Mouse (Mus musculus) thymus, postnatal 36 days (tissue): ENCODE results near the gene Ncam1.

ENCODE experiments used
- DNase-seq, 2 experiments: peaks; one replicate each; pipeline ENCODE4 v3.0.0; 2022; ENCODE audit warnings: mixed read lengths in 2 of 2

Gene Ncam1

DNA sequence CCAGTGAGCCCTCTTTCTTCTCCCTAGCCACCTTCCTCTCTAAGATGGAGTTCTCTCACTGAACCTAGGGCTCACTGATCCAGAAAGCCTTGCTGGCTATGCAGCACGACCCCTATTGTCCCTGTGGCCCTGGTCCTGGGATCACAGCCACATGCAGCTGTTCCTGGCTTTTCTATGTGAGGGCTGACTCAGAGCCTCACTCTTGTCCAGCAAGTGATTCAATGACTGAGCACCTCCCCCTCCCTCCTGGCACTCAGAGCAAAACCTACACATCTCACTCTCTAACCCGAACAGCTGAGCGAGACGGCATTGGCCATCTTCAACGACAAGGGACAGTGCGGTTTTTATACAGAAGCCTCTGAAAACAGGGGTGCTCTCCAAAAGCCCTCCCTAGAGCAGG lies 260.9 kb downstream of the Ncam1 start:
- no peak for DNase-seq

DNA sequence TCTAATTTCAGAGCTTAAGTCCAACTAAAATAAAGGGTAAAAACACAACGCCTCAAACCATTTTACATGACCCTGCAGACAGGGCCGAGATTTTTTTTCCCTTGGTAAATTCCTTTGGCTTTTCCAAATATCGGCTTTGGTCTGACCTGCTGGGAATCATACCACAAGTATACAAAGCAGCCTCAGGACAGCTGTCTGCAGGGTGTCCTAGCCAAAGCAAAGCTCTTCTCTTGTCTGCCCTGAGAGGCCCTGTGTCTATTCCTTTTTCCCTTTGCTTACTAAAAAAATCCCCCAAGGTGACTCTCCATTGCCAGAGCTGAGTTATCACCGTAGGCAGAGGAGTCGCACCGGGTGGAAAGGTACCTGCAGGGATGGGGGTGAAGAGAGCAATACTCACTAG lies 262.1 kb downstream of the Ncam1 start:
- no peak for DNase-seq

DNA sequence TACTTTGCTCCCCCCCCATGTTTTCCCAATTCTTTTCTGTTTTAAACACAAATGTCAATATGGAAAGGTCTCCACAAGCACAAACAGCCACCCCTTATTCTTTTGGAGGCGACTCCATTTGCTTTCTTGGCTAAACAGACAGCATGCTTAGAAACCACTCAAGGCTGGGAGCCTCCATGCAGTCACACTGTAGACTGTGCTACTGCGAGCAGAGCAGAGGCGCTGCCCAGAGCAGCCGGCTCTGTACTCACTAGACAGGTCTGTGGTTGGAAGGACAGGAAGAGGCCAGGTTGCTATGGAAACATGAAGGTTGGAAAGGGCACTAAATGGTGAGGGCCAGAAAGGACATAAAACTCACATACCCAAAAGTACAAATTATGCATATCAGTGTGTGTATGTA lies 263.8 kb downstream of the Ncam1 start:
- no peak for DNase-seq

DNA sequence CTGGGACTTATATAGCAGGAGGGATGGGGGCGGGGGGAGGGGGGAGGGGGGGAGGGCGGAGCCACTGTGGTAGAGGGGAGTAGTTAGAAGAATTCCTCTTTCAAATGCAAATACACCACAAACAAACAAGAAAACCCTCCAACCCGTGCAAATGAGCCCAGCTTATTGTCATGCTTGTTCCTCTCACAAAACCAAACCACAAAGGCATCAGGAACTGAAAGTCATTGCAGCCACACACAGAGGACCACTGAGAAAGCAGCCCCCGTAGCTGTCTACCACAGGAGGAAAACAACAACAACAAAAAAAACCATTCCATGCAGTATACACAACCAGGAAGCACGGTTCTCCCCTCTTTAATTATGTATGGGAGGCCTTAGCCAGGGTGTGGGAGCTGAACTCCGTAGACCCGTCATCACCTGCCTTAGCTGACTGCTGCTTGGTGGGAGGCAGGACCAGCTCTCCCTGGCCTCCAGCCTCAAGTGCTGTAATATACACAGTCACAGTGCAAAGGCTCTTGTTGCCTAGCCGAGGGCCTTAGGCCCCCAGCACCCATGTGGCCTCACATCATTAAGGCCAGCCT lies 264.7 kb downstream of the Ncam1 start:
- no peak for DNase-seq

DNA sequence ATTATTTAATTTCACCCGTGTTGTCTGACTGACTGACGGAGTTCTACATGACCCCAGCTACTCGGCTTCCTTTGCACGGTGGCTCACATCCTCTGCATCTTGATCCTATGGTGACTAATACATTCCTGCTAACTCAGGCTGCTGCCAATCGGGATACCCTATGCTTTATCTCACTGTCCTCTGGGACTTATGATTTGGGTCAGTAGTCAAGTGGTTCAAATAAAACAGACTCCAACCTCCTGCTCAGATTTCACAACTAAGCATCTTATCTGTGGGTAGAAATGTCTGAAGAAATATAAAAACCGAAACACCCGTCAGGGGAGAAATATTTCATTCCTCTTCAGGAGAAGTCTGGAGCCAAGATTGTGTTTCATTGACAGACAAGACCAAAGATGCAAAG lies 265.3 kb downstream of the Ncam1 start:
- no peak for DNase-seq

DNA sequence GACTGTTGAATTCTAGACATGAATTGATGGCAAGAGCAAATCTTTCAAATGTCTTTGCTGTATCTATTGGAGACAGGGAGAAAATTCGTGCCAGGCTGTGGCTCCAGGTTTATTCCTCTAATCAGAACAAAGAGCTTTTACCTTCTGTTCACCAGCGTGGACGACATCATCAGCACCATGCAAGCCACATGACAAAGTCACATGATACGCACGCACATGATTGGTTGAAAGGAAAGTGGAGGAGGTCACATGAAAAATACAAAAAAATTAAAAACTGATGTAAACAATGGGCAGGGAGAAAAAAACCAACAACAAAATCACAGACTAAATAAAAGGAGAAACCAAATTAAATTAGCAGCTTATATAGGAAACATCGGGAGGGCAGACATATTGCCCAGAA lies 266.9 kb downstream of the Ncam1 start:
- DNase-seq, result no peak

DNA sequence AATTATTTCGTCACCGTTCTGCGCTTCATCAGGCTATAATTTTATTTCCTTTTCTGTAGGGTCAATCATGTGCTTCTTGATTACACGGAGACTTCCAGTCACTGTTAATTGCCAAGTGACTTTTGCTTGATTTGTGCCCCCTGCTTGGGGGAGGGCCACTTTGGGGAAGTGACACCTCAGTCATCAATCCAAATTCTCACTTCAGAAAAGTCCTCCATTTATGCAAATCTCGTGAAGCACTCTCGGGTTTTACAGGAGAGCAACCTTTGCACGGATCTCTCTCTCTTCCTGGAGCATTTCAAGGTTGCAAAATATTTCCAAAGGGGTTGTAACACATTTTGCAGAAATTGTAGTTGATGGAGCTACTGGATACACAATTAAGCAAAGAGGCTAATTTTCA lies 267.5 kb downstream of the Ncam1 start:
- no peak for DNase-seq

DNA sequence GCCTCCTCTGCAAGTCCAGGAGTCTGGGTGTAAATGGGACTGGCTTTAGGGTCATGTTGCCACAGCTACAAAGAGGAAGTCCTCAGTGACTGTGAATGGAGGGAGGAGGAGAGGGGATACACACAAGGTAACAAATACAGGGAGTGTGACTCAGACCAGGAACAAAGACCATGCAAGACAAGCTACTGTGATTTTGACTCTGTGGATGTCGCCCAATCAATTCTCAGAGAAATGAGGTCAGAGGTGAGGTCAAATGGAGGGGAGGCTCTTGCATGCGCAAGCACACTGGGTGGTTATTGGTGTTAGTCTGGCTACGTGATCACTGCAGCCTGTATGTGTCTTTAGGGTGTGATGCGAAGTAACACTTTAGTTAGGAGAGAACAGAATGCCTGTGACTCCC lies 268.0 kb downstream of the Ncam1 start:
- DNase-seq, result no peak

DNA sequence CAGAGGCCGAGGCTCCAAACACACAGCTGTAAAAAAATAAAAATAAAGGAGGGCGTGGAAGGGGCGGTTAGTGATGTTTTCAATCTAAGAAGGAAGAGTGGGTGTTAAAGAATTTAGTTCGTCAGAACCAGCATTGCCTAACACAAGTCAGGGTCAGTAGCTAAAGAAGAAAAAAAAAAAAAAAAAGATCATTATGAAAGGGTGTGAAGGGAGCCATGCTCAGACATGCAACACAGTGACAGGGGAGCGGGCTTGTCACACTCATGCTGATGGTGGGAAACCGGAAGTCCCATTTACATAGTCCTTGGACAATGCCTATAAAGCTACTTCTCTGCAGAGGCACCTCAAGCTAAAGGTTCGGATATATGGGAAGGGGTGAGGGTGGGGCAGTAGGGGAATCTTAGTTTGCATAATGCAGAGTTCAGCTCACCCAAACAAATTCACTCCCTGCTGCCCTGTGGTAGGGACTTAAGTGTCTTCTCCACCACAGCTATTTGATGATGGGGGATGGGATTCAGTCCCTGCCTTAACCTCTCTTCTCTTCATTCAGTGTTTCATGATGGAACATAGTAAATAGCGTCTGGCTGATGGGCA lies 269.3 kb downstream of the Ncam1 start:
- DNase-seq, result no peak

DNA sequence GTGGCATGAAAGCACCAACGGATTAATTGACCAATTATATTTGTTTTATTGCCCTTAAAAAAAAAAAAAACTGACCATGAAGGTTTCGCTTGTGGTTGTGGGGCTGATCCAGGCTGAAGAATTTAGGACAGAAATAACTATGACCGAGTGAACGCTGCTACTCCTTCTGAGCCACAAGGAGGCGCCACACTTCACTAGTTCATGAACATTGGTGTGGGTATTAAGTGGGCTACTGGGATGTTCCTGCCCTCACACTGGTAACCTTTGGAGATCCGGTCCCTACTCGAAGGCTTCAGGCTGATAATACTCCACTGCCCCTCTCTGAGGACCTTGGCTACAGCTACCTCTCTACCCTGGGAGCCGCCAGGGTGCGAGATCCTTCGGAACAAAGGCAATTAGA lies 269.8 kb downstream of the Ncam1 start:
- DNase-seq, result no peak

DNA sequence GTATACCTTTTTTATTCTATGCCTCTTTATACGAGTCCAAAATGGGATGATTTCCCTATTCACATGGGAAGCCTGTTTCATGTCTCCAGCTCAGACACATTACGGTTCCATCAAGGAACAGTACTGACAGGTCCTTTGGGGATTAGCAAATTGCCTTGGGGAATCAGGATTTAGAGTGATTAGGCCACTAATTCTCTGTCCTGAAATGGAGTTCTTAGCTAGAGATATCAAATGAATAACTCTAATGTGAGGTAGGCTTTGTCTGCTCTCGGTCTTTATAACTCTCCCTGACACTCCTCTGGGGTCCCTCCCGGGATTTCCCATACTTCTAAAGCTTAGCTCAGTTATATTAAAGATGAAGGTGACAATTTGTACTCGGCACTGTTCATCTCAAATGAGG lies 270.7 kb downstream of the Ncam1 start:
- no peak for DNase-seq

DNA sequence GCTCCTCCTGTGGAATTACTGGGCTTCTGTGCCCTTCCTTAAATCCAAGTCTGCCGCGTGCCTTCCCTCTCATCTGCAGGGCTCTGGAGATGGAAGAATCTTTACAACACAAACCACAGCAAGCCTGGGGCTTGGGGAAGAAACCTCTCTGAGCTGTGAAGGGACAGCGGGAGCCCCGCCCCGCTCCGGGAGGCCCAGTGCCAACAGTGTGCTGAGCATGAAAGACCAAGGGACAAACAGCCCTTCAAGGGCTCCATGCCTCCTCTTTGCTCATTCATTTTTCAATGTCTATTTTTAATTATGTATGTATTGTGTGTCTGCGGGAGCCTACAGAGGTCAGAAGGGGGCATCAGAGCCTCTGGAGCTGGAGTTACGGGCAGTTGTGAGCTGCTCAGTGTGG lies 271.4 kb downstream of the Ncam1 start:
- DNase-seq, result no peak

DNA sequence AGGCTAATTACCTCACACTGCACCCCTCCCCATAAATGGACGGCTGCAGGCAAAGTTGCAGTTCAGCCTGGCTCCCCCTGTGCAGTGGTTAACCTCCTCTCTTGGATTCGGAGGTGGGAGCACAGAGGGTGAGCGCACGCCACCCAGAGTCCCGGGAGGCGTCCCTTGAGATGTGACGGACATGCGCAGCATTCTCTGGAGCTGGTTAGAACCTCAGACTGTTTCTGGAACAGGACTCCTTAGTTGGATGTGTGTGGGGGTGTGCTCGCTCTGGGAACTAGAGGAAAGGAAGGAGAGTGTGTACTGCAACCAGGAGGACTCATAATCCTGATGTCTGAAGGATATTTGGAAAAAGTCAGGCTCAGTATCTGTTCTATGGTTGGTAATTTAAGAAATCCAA lies 274.0 kb downstream of the Ncam1 start:
- DNase-seq, result no peak

DNA sequence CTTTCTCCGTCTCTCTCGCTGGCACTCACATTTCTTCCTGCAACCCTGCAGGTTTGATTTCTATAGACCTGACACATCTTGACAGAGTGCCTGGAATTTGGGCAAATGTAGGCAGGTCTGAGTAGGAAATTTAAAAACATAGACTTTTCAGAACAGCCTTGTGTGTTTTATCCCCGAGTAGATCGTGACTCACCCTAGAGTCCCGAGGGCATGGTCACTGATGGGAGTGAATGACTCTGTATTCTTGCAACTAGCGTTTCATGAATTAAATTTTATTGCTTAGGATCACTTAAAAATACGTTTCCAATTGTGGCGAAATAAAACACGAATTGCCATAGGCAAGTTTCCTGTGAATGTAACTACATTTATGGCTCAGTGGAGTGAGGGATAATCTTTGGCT lies 274.8 kb downstream of the Ncam1 start:
- no peak for DNase-seq

DNA sequence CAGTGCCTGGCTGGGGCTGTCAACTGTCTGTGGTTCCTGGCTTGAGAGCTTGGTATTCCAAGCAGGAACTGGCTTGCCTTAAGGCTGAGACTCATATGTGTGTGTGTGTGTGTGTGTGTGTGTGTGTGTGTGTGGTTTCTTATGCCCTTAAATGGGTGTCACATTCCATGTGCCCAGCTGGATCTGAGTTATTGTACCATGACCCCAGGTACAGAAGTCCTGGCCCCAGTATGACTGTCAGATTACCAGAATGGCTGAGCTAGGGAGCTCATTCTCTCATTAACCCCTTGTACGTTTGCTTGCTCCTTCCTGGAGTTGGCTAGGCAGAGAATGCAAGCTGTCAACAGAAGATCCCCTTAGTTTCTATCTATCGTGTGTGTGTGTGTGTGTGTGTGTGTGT lies 284.4 kb downstream of the Ncam1 start:
- DNase-seq, result no peak

DNA sequence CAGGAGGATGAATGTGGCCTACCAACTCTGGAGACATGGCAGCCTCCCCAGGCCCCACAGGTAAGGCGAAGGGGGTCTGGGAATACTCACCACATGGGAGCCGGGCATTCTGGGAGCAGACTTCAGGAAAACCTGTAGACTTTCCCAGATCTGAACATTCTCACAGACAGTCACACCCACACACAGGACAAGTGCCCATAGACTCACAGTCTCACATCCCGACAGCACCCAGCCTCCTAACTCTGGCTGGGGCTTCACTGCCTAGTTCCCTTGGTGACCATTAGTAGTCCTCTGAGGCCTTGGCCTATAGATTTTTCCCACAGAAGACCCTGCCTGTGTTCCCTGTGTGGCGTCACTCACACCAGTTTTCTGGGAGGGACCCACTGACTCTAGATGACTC lies 288.1 kb downstream of the Ncam1 start:
- no peak for DNase-seq

DNA sequence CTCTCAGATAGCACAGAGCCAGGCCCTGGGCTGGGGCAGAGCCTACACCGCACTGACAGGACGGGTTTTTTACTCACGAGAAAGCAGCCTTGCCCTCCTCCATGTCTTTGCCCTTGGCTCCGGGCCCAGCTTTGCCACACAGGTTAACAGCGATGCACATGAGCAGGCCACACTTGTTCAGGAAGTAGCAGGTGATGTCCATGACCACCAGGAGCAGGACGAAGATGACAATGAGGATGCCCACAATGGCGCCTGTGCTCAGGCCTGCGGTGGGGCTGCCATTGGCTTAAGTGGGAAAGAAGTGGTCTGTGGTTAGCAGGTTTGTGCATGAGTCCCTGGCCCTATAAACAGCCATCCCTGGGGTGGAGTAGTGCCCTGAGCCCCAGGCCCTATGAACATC lies 289.1 kb downstream of the Ncam1 start:
- no peak for DNase-seq

DNA sequence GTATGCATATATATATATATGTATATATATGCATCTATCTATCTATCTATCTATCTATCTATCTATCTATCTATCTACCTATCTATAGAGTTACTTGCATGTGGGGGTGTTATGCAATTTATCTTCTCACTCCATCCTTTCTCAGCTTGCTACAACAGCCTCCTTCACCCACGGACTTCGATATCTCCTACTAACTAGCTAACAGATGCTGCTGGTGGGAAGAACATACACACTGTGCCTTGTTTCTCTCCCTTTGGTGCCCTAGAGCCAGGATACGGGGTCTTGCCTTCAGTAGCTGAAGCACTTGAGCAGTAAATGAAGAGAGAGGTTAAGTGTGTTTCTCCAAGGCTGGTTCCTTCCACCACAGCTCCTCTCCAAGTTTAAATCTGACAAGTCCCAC lies 289.6 kb downstream of the Ncam1 start:
- no peak for DNase-seq

DNA sequence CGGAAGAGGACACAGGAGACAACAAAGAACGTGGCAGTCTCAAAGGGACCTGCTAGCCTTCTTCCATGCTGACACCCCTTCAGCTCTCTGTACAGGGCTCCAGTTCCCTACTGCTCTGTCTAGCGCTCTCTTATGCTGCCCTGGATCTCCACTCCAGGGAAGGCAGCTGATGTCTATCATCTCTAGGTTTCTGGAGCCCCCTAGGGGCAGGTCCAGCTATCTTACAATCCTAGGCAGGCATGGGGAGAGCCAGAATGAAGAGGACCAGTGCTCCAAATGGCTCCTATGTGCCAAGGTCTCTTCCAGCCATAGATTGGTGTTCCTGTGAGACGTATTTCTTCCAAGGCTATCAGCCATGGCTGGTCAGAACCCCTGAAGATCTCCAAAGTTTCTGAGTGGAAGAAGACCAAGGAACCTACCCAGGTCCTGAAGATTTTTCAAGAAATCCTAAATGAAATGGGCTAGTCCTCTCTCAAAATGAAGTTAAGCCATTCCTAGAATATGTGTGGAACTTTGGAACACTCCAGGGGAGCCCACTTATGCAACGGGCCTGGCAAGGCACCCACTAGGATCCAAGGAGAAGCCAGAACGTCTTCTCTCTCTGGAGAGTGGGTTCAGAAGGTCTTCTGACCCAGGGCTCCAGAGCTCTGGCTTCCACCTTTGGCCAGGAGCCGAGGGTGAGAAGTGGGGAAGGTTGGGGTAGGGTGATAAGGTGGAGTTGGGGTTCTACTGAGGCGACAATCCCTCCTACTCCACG lies 290.7 kb downstream of the Ncam1 start:
- DNase-seq, result peak; percentile 27 to 35

DNA sequence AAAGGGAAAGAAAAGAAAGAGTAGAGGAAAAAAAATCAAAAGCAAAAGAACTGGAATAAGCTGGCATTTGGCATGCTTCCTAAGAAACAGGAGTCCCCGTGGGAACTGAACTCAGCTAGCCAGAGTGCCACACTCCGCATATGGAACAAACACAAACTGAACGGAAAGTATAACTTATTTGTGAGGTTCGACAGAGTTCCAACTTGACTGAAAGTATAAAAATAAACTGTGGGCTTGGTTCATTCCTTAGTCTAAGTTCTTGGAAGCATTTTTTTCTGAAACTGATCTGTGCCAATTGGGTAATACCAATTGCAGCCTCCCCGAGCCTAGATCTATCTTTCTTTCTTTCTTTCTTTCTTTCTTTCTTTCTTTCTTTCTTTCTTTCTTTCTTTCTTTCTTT lies 294.1 kb downstream of the Ncam1 start:
- no peak for DNase-seq

DNA sequence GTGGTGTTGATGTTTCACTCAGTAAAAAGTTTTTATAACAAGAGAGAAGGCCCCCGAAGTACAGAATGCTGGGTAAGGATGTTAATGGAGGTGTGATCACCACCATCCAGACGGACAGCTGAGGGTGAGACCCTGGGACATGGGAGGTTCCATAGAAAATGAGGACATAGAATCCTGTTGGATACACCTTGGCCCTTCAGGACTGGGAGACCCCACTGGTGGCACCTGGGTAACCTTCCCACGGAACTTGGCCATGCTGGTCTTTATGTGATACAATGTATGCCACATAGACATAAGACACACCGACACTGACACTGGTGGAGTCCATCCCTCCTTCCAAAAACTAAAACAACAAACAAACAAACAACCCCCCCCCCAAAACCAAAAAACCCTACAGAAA lies 296.5 kb downstream of the Ncam1 start:
- DNase-seq, result no peak

DNA sequence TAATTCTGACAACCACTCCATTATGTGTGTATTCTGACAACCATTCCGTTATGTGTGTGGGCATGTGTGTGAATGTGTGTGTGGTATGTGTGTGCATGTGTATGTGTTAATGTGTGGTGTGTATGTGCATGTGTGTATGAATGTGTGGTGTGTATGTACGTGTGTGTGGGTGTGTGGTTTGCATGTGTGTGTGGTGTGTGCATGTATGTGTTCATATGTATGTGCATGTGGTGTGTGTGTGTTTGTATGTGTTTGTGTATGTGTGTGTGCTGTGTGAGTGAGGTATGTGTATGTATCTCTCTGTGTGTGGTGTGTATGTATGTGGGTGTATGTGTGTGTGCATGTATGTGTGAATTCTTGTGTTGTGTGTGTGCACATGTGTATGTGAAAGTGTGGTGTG lies 298.8 kb downstream of the Ncam1 start:
- DNase-seq, result no peak

DNA sequence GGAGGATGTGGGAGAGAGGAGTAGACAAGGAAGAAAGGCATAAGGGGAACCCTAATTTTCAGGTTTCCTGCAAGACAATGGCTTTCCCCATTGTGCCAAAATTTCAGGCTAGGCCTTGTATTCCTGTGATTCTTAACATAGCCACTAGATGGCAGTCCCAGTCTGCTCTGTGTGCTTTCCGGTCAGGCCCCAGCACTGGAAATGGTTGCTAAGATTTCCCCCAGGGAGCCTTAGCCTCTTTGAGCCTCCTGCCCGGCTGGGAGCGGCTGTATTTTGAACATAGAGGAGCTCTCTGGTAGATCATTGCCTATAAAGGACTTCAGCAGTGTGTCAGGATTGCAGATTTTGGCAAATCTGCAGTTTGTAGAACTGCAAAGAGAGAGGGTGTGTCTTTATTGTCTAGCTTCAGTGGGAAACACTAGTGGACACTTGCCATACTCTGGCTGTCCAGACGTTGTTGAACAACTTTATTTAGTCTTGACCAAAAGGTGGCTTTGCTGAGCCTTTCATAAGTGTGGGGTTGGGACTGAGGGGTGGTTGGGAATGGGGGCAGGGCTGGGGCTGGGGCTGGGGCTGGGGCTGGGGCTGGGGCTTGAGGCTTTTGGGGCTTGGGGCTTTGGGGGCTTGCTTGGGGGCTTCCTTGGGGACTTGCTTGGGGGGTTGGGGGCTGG lies 304.6 kb downstream of the Ncam1 start:
- peak; percentile 27 to 45 for DNase-seq

DNA sequence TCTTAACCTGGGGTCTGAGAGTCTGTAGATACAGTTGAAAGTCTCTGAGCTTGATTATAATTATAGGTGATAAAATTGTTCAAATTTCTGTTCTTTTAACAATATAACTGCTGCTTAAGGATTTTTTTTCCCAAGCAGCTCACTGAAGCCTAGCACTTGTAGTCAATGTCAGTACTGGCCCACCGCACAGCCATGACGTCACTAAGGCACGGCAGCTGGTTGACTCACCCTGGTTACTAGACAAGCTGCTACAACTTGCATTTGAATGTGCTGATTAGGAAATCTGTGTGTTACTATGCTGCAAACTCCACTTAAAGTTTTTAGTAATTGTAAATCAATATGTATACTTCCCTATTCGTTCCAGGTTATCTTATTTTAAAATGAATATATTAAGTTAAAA lies 308.1 kb downstream of the Ncam1 start:
- DNase-seq, result peak in 1 of 2 experiments; percentile 35
